Mouse (Mus musculus) forebrain, embryonic 12.5 days (tissue): Measurements from ENCODE around the gene Crcp. TPM values are rescaled to one million over a fixed set of nuclear protein-coding genes. Genes with fewer than 3 reads are reported as not detected.
A peak's percentile ranks its signal among the peaks of the same experiment; 100 is the strongest.

Experiments used
- ATAC-seq: fragments of 200-750 bp; cut with Nextera tagmentation; 2 replicates; pipeline ENCODE4 v1.8.0; 2017; ENCODE audit warnings: moderate TSS enrichment; ENCODE audit not compliant: low FRiP score
- H3K27ac ChIP-seq: fragments of 300-500 bp; sonication (generic); 2 replicates; pipeline ENCODE4 v1.5.1; 2016; ENCODE audit warnings: mild to moderate bottlenecking
- H3K27me3 ChIP-seq: fragments of 300-500 bp; sonication (generic); 2 replicates; pipeline ENCODE4 v1.6.1; 2016; ENCODE audit warnings: mild to moderate bottlenecking
- H3K36me3 ChIP-seq: fragments of 300-500 bp; sonication (generic); replicated peaks from 2 replicates; pipeline ENCODE4 v1.6.1; 2016; ENCODE audit warnings: mild to moderate bottlenecking
- H3K4me1 ChIP-seq: fragments of 300-500 bp; sonication (generic); 2 replicates; pipeline ENCODE4 v1.6.1; 2016
- H3K4me2 ChIP-seq: fragments of 300-500 bp; sonication (generic); 2 replicates; pipeline ENCODE4 v1.6.1; 2016; ENCODE audit warnings: mild to moderate bottlenecking, moderate library complexity
- H3K4me3 ChIP-seq: fragments of 300-500 bp; sonication (generic); replicated peaks from 2 replicates; pipeline ENCODE4 v1.5.1; 2016; ENCODE audit warnings: mild to moderate bottlenecking
- H3K9ac ChIP-seq: fragments of 300-500 bp; sonication (generic); 2 replicates; pipeline ENCODE4 v1.6.1; 2016; ENCODE audit warnings: mild to moderate bottlenecking
- H3K9me3 ChIP-seq: fragments of 300-500 bp; sonication (generic); 2 replicates; pipeline ENCODE4 v1.6.1; 2016
- WGBS: fragments of 180-500 bp; shearing (Covaris S2); methylation state at CpG from one replicate; pipeline ENCODE4 v1.1.7; 2016; 5-methylcytosine and 5-hydroxymethylcytosine counted together
- polyA plus RNA-seq: library from polyadenylated mRNA; unstranded; fragments of >200 nt; fragmentation: Nextera tagmentation; extraction: Ambion mirVana; gene quantifications from 2 replicates; pipeline ENCODE4 v1.2.1, GENCODE M21; 2016

Gene Crcp
- polyA plus RNA-seq, 1 experiment from 2014 or later: 54.0 TPM

GRCm38 (mm10) chr5:130084271-130084670 lies 55.2 kb downstream of the Crcp start:
- H3K9ac ChIP-seq: no peak overlapping the region
- H3K4me3 ChIP-seq: no peak overlapping the region
- H3K4me1 ChIP-seq: peaks cover 5% of the 10 kb centered on the region; the same call in 1 of the 2 replicates
- no peaks in the 10 kb centered on the region for H3K27me3 ChIP-seq
- H3K4me2 ChIP-seq: no peak overlapping the region
- H3K27ac ChIP-seq: no peak overlapping the region
- no peaks in the 10 kb centered on the region for H3K9me3 ChIP-seq
- peaks cover 14% of the 10 kb centered on the region for H3K36me3 ChIP-seq
- ATAC-seq: no peak
- 95% methylated on average over 3 of the region's 3 CpGs for WGBS

GRCm38 (mm10) chr5:130088008-130088407 lies 58.9 kb downstream of the Crcp start:
- peaks cover 15% of the 10 kb centered on the region; the same call in 1 of the 2 replicates for H3K36me3 ChIP-seq
- no peak overlapping the region for H3K4me2 ChIP-seq
- H3K27ac ChIP-seq: no peak overlapping the region
- ATAC-seq: no peak
- H3K4me3 ChIP-seq: no peak overlapping the region
- H3K9ac ChIP-seq: no peak overlapping the region
- H3K4me1 ChIP-seq: no peaks in the 10 kb centered on the region
- H3K9me3 ChIP-seq: no peaks in the 10 kb centered on the region
- H3K27me3 ChIP-seq: no peaks in the 10 kb centered on the region
- 93% methylated on average over 7 of the region's 7 CpGs for WGBS

- WGBS: 97% methylated on average over 4 of the region's 4 CpGs
Measured at GRCm38 (mm10) chr5:130088612-130089011, 59.5 kb downstream of the Crcp start.

GRCm38 (mm10) chr5:130089177-130089576 lies 60.1 kb downstream of the Crcp start:
- no peak for ATAC-seq
- Histone ChIP-seq H3K4me2 (no peak overlapping the region), H3K9me3 (no peaks in the 10 kb centered on the region), H3K27ac (no peak overlapping the region), H3K4me1 (no peaks in the 10 kb centered on the region), H3K27me3 (no peaks in the 10 kb centered on the region), H3K4me3 (no peak overlapping the region), H3K9ac (no peak overlapping the region), H3K36me3 (peaks cover 15% of the 10 kb centered on the region; the same call in 1 of the 2 replicates)
- WGBS: 92% methylated on average over 7 of the region's 7 CpGs

More at GRCm38 (mm10) chr5:130088612-130089011, 59.5 kb downstream of the Crcp start:
- Histone ChIP-seq H3K27ac (no peak overlapping the region), H3K4me2 (no peak overlapping the region), H3K9ac (no peak overlapping the region), H3K4me3 (no peak overlapping the region), H3K27me3 (no peaks in the 10 kb centered on the region), H3K36me3 (peaks cover 15% of the 10 kb centered on the region; the same call in 1 of the 2 replicates), H3K4me1 (no peaks in the 10 kb centered on the region), H3K9me3 (no peaks in the 10 kb centered on the region)
- ATAC-seq: no peak

- H3K36me3 ChIP-seq: peaks cover 15% of the 10 kb centered on the region; the same call in 1 of the 2 replicates
Measured at GRCm38 (mm10) chr5:130089626-130090393, 60.7 kb downstream of the Crcp start.

GRCm38 (mm10) chr5:130096754-130097153 lies 67.7 kb downstream of the Crcp start:
- Histone ChIP-seq H3K4me3 (no peak overlapping the region), H3K4me1 (no peaks in the 10 kb centered on the region), H3K9ac (no peak overlapping the region), H3K4me2 (no peak overlapping the region), H3K9me3 (no peaks in the 10 kb centered on the region), H3K36me3 (peaks cover 9% of the 10 kb centered on the region), H3K27me3 (no peaks in the 10 kb centered on the region), H3K27ac (no peak overlapping the region)
- peak; percentile 65; the same call in 1 of the 2 replicates for ATAC-seq
- 47% methylated on average over 12 of the region's 12 CpGs for WGBS

More at GRCm38 (mm10) chr5:130089626-130090393, 60.7 kb downstream of the Crcp start:
- H3K9ac ChIP-seq: no peak overlapping the region
- no peak for ATAC-seq
- no peak overlapping the region for H3K4me2 ChIP-seq
- 94% methylated on average over 18 of the region's 18 CpGs for WGBS
- no peaks in the 10 kb centered on the region for H3K9me3 ChIP-seq
- no peak overlapping the region for H3K4me3 ChIP-seq
- no peak overlapping the region for H3K27ac ChIP-seq
- no peaks in the 10 kb centered on the region for H3K27me3 ChIP-seq
- no peaks in the 10 kb centered on the region for H3K4me1 ChIP-seq

GRCm38 (mm10) chr5:130097837-130098236 lies 68.7 kb downstream of the Crcp start:
- WGBS: 86% methylated on average over 2 of the region's 2 CpGs
- no peak for ATAC-seq
- Histone ChIP-seq H3K27me3 (no peaks in the 10 kb centered on the region), H3K9ac (no peak overlapping the region), H3K4me1 (no peaks in the 10 kb centered on the region), H3K27ac (no peak overlapping the region), H3K9me3 (no peaks in the 10 kb centered on the region), H3K4me2 (no peak overlapping the region), H3K36me3 (peaks cover 17% of the 10 kb centered on the region), H3K4me3 (no peak overlapping the region)

GRCm38 (mm10) chr5:130101724-130102123 lies 72.6 kb downstream of the Crcp start:
- H3K9ac ChIP-seq: no peak overlapping the region
- H3K27ac ChIP-seq: no peak overlapping the region
- no peak for ATAC-seq
- 95% methylated on average over 17 of the region's 17 CpGs for WGBS
- peaks cover 35% of the 10 kb centered on the region for H3K36me3 ChIP-seq
- no peaks in the 10 kb centered on the region for H3K9me3 ChIP-seq
- H3K4me3 ChIP-seq: no peak overlapping the region
- H3K4me2 ChIP-seq: no peak overlapping the region
- H3K4me1 ChIP-seq: no peaks in the 10 kb centered on the region
- no peaks in the 10 kb centered on the region for H3K27me3 ChIP-seq

- WGBS: 94% methylated on average over 3 of the region's 3 CpGs
- no peak for ATAC-seq
- Histone ChIP-seq H3K4me2 (no peak overlapping the region), H3K36me3 (peaks cover 19% of the 10 kb centered on the region), H3K27me3 (no peaks in the 10 kb centered on the region), H3K9me3 (no peaks in the 10 kb centered on the region), H3K27ac (no peak overlapping the region), H3K9ac (no peak overlapping the region), H3K4me3 (no peak overlapping the region), H3K4me1 (no peaks in the 10 kb centered on the region)
Measured at GRCm38 (mm10) chr5:130109348-130109747, 80.3 kb downstream of the Crcp start.

Other genes starting within 250 kb of the Crcp start
- gene Psph, start 241.8 kb upstream of the Crcp start, polyA plus RNA-seq: 42.8 and 47.3 TPM in 2 replicates
- 47.0 and 49.2 TPM in 2 replicates for gene Sumf2, start 182.3 kb upstream of the Crcp start, polyA plus RNA-seq
- gene Chchd2, start 141.8 kb upstream of the Crcp start, polyA plus RNA-seq: 756 and 796 TPM in 2 replicates
- 6.2 and 7.0 TPM in 2 replicates for gene Zbed5, start 133.6 kb upstream of the Crcp start, polyA plus RNA-seq
- gene Phkg1, start 130.7 kb upstream of the Crcp start, polyA plus RNA-seq: 0.23 and 0.32 TPM in 2 replicates
- 6.2 and 6.9 TPM in 2 replicates for gene Nupr1l, start 120.8 kb upstream of the Crcp start, polyA plus RNA-seq
- 41.2 and 41.3 TPM in 2 replicates for gene Vkorc1l1, start 87.3 kb upstream of the Crcp start, polyA plus RNA-seq
- gene Gusb, start 26.2 kb upstream of the Crcp start, polyA plus RNA-seq: 17.1 and 20.6 TPM in 2 replicates
- 20.9 and 23.5 TPM in 2 replicates for gene Asl, start within 50 bp of the Crcp start, polyA plus RNA-seq
- gene Tpst1, start 44.0 kb downstream of the Crcp start, polyA plus RNA-seq: 55.1 and 56.5 TPM in 2 replicates
- gene Kctd7, start 115.6 kb downstream of the Crcp start, polyA plus RNA-seq: 7.5 and 7.7 TPM in 2 replicates
- gene Rabgef1, start 142.5 kb downstream of the Crcp start, polyA plus RNA-seq: 30.7 and 31.5 TPM in 2 replicates
- 29.2 and 30.1 TPM in 2 replicates for gene Tmem248, start 187.8 kb downstream of the Crcp start, polyA plus RNA-seq
- gene Sbds, start 226.2 kb downstream of the Crcp start, polyA plus RNA-seq: 74.9 and 76.2 TPM in 2 replicates
- gene Tyw1, start 226.3 kb downstream of the Crcp start, polyA plus RNA-seq: 28.1 and 29.8 TPM in 2 replicates